Mouse (Mus musculus) forebrain, embryonic 16.5 days (tissue): ENCODE results near the gene Cop1. TPM values are rescaled to one million over a fixed set of nuclear protein-coding genes. Genes with fewer than 3 reads are reported as not detected.
A peak's percentile ranks its signal among the peaks of the same experiment; 100 is the strongest.

ENCODE experiments used
- ATAC-seq: fragments of 200-750 bp; cut with Nextera tagmentation; 2 replicates; pipeline ENCODE4 v1.8.0; 2017; ENCODE audit warnings: mild to moderate bottlenecking, moderate library complexity
- H3K27ac ChIP-seq: fragments of 300-500 bp; sonication (generic); 2 replicates; pipeline ENCODE4 v1.5.1; 2014; ENCODE audit warnings: low read length, control low read depth
- H3K27me3 ChIP-seq: fragments of 300-500 bp; sonication (generic); replicated peaks from 2 replicates; pipeline ENCODE4 v1.6.1; 2014; ENCODE audit warnings: low read length; ENCODE audit not compliant: control insufficient read depth, insufficient read depth
- H3K36me3 ChIP-seq: fragments of 300-500 bp; sonication (generic); 2 replicates; pipeline ENCODE4 v1.6.1; 2014; ENCODE audit not compliant: control insufficient read depth, insufficient read depth
- H3K4me1 ChIP-seq: fragments of 300-500 bp; sonication (generic); replicated peaks from 2 replicates; pipeline ENCODE4 v1.6.1; 2014; ENCODE audit warnings: low read length; ENCODE audit not compliant: control insufficient read depth, insufficient read depth
- H3K4me2 ChIP-seq: fragments of 300-500 bp; sonication (generic); 2 replicates; pipeline ENCODE4 v1.6.1; 2014; ENCODE audit warnings: mild to moderate bottlenecking, low read length, control low read depth
- H3K4me3 ChIP-seq: fragments of 300-500 bp; sonication (generic); replicated peaks from 2 replicates; pipeline ENCODE4 v1.5.1; 2014; ENCODE audit warnings: mild to moderate bottlenecking, low read length, control low read depth
- H3K9ac ChIP-seq: fragments of 300-500 bp; sonication (generic); replicated peaks from 2 replicates; pipeline ENCODE4 v1.6.1; 2014; ENCODE audit warnings: low read depth, low read length, control low read depth
- H3K9me3 ChIP-seq: fragments of 300-500 bp; sonication (generic); 2 replicates; pipeline ENCODE4 v1.6.1; 2016; ENCODE audit warnings: low read length; ENCODE audit not compliant: control insufficient read depth
- WGBS: fragments of 180-500 bp; shearing (Covaris S2); extraction: QIAGEN DNeasy Blood & Tissue Kit; methylation state at CpG from one replicate; pipeline ENCODE4 v1.1.7; 2014; 5-methylcytosine and 5-hydroxymethylcytosine counted together
- polyA plus RNA-seq: library from polyadenylated mRNA; unstranded; fragments of >200 nt; fragmentation: Nextera tagmentation; extraction: Ambion mirVana; gene quantifications from 2 replicates; pipeline ENCODE4 v1.2.1, GENCODE M21; 2015

Cop1 gene
- polyA plus RNA-seq, 1 experiment from 2014 or later: 24.3 TPM

DNA sequence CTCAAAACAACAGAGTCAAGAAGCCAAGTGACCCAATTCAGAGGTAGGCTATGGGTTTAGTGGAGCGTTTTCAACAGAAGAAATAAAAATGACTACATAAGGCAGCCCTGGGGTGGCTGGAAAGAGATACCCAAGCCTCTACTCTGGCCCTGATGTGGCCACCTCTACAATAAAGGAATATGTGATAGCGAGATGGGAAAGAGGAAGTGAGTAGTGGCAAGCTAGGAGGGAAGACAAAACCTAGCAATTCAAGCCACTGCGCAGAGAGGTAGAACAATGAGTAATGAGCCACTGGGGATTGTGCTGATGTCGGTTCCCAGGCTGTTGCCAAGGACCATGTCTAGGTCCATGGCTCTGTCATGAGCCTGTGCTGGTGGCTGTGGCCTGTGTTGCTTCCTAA is 102.0 kb downstream of the Cop1 start:
- no peak overlapping the region for H3K4me3 ChIP-seq
- 89% methylated on average over 4 of the region's 4 CpGs for WGBS
- no peak overlapping the region for H3K4me2 ChIP-seq
- no peak overlapping the region for H3K9ac ChIP-seq
- no peak overlapping the region for H3K27ac ChIP-seq
- H3K36me3 ChIP-seq: peaks cover 6% of the 10 kb centered on the region; the same call in 1 of the 2 replicates
- ATAC-seq: no peak
- H3K9me3 ChIP-seq: 0 out of 2 replicates have a peak, but pooled peaks cover 2% of the 10 kb centered on the region
- H3K27me3 ChIP-seq: no peaks in the 10 kb centered on the region
- no peaks in the 10 kb centered on the region for H3K4me1 ChIP-seq

- Histone ChIP-seq H3K4me1 (no peaks in the 10 kb centered on the region), H3K4me3 (no peak overlapping the region), H3K27me3 (no peaks in the 10 kb centered on the region), H3K36me3 (peaks cover 15% of the 10 kb centered on the region), H3K4me2 (no peak overlapping the region), H3K9me3 (0 out of 2 replicates have a peak, but pooled peaks cover 2% of the 10 kb centered on the region), H3K9ac (no peak overlapping the region), H3K27ac (no peak overlapping the region)
- 77% methylated on average over 2 of the region's 2 CpGs for WGBS
- ATAC-seq: no peak
These were observed 110.2 kb downstream of the Cop1 start for GRCm38 (mm10) chr1:159342355-159342754.

DNA sequence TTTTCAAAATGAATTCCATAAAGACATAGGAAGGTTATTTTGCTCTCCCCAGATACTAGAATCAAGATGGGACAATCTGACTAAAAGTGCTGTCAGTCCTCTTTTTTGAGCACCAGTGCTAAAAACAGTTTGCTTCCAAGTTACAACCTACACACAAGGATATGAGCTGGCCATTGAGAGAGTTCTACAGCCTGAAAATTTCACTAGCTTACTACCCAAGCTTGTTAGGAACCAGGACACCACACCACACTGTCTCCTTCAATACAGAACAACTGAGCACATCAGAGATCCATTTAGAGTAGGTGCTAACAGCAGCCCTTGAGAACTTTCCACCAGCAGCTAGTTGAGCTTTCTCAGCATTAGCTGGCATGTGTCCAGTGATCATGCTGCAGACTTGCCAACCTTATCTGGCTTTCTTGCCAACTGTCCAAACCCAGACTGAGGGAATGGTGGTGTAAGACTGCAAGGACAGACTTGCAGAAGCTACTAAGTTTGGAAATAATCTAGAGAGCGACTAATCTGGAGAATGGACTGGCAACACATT is 123.0 kb downstream of the Cop1 start:
- Histone ChIP-seq H3K9ac (no peak overlapping the region), H3K27ac (no peak overlapping the region), H3K4me2 (no peak overlapping the region), H3K9me3 (no peaks in the 10 kb centered on the region), H3K36me3 (peaks cover 8% of the 10 kb centered on the region), H3K4me3 (no peak overlapping the region), H3K4me1 (no peaks in the 10 kb centered on the region), H3K27me3 (no peaks in the 10 kb centered on the region)
- WGBS: 93% methylated on average over 1 of the region's 1 CpGs
- ATAC-seq: no peak

DNA sequence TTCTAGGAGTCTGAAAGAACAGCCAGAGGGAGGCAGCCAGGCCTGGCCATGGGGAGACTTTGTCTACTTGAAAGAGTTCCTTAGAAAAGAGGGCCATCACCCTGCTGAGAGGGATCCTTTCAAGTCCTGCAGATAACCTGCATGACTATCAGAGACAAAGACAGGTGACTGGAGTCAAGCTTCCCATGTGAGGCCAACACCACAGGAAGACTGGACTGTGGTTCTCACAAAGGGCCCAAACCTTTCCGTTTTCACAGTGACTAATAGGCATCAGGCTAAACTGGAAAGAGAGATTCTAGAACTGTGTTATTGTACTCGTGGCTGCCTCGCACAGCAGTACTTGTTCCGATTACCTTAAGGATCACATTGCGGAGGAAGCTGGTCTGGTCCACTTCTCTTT is 126.6 kb downstream of the Cop1 start:
- Histone ChIP-seq H3K4me3 (no peak overlapping the region), H3K4me2 (no peak overlapping the region), H3K4me1 (no peaks in the 10 kb centered on the region), H3K36me3 (peaks cover 6% of the 10 kb centered on the region; the same call in 1 of the 2 replicates), H3K9me3 (no peaks in the 10 kb centered on the region), H3K27ac (no peak overlapping the region), H3K9ac (no peak overlapping the region), H3K27me3 (no peaks in the 10 kb centered on the region)
- WGBS: 74% methylated on average over 5 of the region's 5 CpGs
- ATAC-seq: no peak

DNA sequence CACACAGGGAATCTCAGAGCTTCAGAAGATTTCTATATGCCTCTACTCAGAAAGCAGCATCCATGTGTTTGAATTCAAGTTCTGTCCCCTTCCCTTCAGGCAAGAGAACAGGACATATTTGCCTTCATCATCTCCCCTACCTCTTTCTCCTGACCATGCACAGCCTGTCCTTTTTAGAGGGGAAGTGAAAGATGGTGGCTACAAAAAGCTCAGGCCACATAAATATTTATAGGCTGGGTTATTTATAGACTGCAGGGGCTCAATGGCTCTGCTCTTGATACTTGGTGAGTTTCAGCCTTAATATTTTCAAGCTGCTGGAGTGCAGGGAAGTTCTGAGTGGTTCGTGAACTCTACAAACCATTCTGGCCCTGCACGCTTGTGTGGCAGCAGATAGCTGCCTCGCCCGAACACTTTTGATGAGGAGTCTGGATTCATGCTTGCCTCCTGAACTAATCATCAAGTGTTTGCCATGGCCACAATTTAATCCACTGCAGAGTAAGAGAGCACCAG is 139.8 kb downstream of the Cop1 start:
- Histone ChIP-seq H3K9me3 (no peaks in the 10 kb centered on the region), H3K27ac (no peak overlapping the region), H3K4me2 (no peak overlapping the region), H3K4me3 (no peak overlapping the region), H3K27me3 (no peaks in the 10 kb centered on the region), H3K36me3 (no peaks in the 10 kb centered on the region), H3K4me1 (no peaks in the 10 kb centered on the region), H3K9ac (no peak overlapping the region)
- WGBS: 76% methylated on average over 4 of the region's 4 CpGs
- no peak for ATAC-seq

DNA sequence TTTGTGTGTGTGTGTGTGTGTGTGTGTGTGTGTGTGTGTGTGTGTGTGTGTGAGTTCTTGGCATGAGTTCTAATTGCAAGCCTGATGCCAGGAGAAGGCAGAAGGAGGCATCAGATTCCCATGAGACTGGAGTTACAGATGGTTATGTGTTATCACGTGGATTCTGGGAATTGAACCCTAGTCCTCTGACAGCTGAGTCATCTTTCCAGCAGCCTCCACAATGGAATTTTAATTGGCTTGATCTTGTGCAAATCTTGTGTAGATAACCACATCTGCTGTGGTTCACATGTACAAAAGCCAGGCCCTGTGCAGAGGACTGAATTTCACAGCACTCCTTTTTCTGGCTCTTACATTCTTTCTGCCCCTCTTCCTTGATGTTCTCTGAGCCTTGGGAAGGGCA is 150.1 kb downstream of the Cop1 start:
- H3K9me3 ChIP-seq: no peaks in the 10 kb centered on the region
- WGBS: 67% methylated on average over 1 of the region's 1 CpGs
- no peak overlapping the region for H3K27ac ChIP-seq
- no peak overlapping the region for H3K4me2 ChIP-seq
- no peak for ATAC-seq
- H3K4me3 ChIP-seq: no peak overlapping the region
- H3K9ac ChIP-seq: no peak overlapping the region
- no peaks in the 10 kb centered on the region for H3K27me3 ChIP-seq
- H3K36me3 ChIP-seq: no peaks in the 10 kb centered on the region
- H3K4me1 ChIP-seq: no peaks in the 10 kb centered on the region

GRCm38 (mm10) chr1:159382916-159383315 is 150.8 kb downstream of the Cop1 start:
- no peaks in the 10 kb centered on the region for H3K27me3 ChIP-seq
- H3K27ac ChIP-seq: no peak overlapping the region
- no peak overlapping the region for H3K4me3 ChIP-seq
- no peak overlapping the region for H3K4me2 ChIP-seq
- no peak for ATAC-seq
- H3K36me3 ChIP-seq: no peaks in the 10 kb centered on the region
- no peaks in the 10 kb centered on the region for H3K4me1 ChIP-seq
- no peaks in the 10 kb centered on the region for H3K9me3 ChIP-seq
- H3K9ac ChIP-seq: no peak overlapping the region
- 90% methylated on average over 2 of the region's 2 CpGs for WGBS

- 54% methylated on average over 5 of the region's 5 CpGs for WGBS
- Histone ChIP-seq H3K9ac (no peak overlapping the region), H3K4me1 (0 out of 2 replicates have a peak, but pooled peaks cover 4% of the 10 kb centered on the region), H3K36me3 (no peaks in the 10 kb centered on the region), H3K27me3 (no peaks in the 10 kb centered on the region), H3K4me2 (no peak overlapping the region), H3K27ac (no peak overlapping the region), H3K9me3 (no peaks in the 10 kb centered on the region), H3K4me3 (no peak overlapping the region)
- peak; percentile 66 for ATAC-seq
These were observed 154.3 kb downstream of the Cop1 start for GRCm38 (mm10) chr1:159386458-159386857.

DNA sequence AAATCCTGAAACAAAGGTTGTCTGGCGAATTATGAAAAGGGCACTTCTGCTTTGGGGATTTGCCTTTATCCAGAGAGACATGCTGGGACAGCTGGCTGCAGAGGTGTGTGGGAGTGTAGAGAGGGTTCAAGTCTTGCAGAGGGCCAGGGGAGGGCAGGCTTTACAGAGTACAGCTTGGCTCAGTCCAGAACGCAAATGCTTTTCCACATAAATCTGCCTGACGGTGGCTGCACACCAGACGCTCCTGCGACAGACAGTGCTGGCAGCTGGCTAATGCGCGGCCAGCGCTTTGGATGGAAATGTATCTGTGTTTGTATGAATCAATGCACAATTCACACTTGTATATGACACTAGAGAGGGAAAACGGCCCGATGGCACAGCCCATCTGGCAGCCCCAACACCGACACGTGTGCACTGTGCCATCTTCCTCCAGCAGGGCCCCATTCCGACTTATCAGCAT is 156.5 kb downstream of the Cop1 start:
- peak overlapping the region; percentile 5; the same call in 1 of the 2 replicates for H3K27ac ChIP-seq
- H3K36me3 ChIP-seq: no peaks in the 10 kb centered on the region
- whole genome bisulfite sequencing: 55% methylated on average over 13 of the region's 13 CpGs
- H3K4me2 ChIP-seq: no peak overlapping the region
- ATAC-seq: peak; percentile 39
- no peaks in the 10 kb centered on the region for H3K27me3 ChIP-seq
- H3K4me1 ChIP-seq: 0 out of 2 replicates have a peak, but pooled peaks cover 4% of the 10 kb centered on the region
- H3K9ac ChIP-seq: no peak overlapping the region
- no peak overlapping the region for H3K4me3 ChIP-seq
- H3K9me3 ChIP-seq: no peaks in the 10 kb centered on the region
